Mouse (Mus musculus): ENCODE results near the gene Mars2.

The Mars2 gene

GRCm38 (mm10) chr1:55223026-55223425 is 14.0 kb upstream of the Mars2 start:
- DNase-seq (ENCODE audit: low spot score): no peak

- DNase-seq (ENCODE audit: low spot score): no peak
Measured at GRCm38 (mm10) chr1:55224111-55224510, 12.9 kb upstream of the Mars2 start.

- peak; percentile 76 for DNase-seq (ENCODE audit: low spot score)
Measured at GRCm38 (mm10) chr1:55225398-55225797, 11.6 kb upstream of the Mars2 start.

- peak; percentile 70 for DNase-seq (ENCODE audit: low spot score)
Measured at GRCm38 (mm10) chr1:55226011-55226857, 10.7 kb upstream of the Mars2 start, which contains the start of gene Rftn2. Rftn2 (minus strand) TSS chr1:55226782.

GRCm38 (mm10) chr1:55227376-55227775 is 9.6 kb upstream of the Mars2 start:
- DNase-seq (ENCODE audit: low spot score): no peak

- no peak for DNase-seq (ENCODE audit: low spot score)
Measured at GRCm38 (mm10) chr1:55228256-55228884, 8.6 kb upstream of the Mars2 start.

- DNase-seq (ENCODE audit: low spot score): no peak
Measured at GRCm38 (mm10) chr1:55234910-55235520, 2.0 kb upstream of the Mars2 start.

- DNase-seq (ENCODE audit: low spot score): no peak
Measured at GRCm38 (mm10) chr1:55236487-55236886, 490 bp upstream of the Mars2 start.

GRCm38 (mm10) chr1:55237643-55238161 is 725 bp downstream of the Mars2 start:
- no peak for DNase-seq (ENCODE audit: low spot score)

GRCm38 (mm10) chr1:55238496-55238895 is 1.5 kb downstream of the Mars2 start:
- no peak for DNase-seq (ENCODE audit: low spot score)

- DNase-seq (ENCODE audit: low spot score): peak; percentile 89
Measured at GRCm38 (mm10) chr1:55239237-55239636, 2.3 kb downstream of the Mars2 start.

- DNase-seq (ENCODE audit: low spot score): no peak
Measured at GRCm38 (mm10) chr1:55246374-55246773, 9.4 kb downstream of the Mars2 start.

- DNase-seq (ENCODE audit: low spot score): no peak
Measured at GRCm38 (mm10) chr1:55264385-55264784, 27.4 kb downstream of the Mars2 start.

GRCm38 (mm10) chr1:55265447-55265846 is 28.5 kb downstream of the Mars2 start:
- no peak for DNase-seq (ENCODE audit: low spot score)

- no peak for DNase-seq (ENCODE audit: low spot score)
Measured at GRCm38 (mm10) chr1:55279081-55279480, 42.1 kb downstream of the Mars2 start.

Measured in adipocyte (in vitro differentiated cells).